Mouse (Mus musculus): Measurements from ENCODE around the gene Olfr248.

Olfr248 gene

DNA sequence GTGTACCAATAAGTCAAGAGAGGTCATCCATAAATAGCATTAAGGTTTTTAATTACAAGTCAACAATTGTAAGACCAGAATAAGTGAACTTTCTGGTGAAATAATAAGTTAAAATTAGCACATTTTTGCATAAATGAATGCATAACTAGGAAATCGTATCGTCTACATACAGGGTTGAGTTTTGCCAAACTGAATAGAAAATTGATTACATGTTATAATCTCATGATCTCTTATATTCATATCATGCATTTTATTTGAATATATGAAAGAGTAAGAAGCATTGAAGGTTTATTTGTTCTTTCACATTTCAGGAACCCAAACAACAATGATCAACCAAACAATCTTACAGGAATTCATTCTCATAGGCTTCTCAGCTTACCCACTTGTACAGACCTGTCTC lies at the start of gene Olfr248:
Gene Olfr248 (plus strand): TSS at position 301 of the 400 bp plus-strand sequence.
- no peak for DNase-seq (ENCODE audit: low spot score in 2 of 2)

GRCm38 (mm10) chr1:174353636-174354035 lies 37.2 kb upstream of the Olfr248 start:
- DNase-seq (ENCODE audit: low spot score in 2 of 2) = peak in 1 of 2 experiments; percentile 3

DNA sequence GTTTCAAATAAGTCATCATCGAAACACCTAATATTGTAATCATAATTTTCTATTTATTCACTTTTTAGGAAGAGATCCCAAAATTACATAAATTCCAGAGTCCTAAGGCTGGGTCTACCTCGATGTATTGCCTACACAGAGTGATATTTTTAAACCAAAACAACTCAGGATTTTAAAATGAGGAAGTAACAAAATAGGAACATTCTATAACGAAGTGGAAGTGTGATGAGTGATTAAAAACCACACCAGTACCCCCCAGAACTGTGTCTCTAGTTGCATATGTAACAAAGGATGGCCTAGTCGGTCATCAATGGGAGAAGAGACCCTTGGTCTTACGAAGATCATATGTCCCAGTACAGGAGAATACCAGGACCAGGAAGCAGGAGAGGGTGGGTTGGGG lies 36.2 kb upstream of the Olfr248 start:
- DNase-seq (ENCODE audit: low spot score in 2 of 2) = no peak

- no peak for DNase-seq (ENCODE audit: low spot score in 2 of 2)
These were observed 25.9 kb upstream of the Olfr248 start, which contains the start of gene Olfr417 for GRCm38 (mm10) chr1:174364882-174365451. Gene Olfr417, plus strand, starts transcription at chr1:174365122.

DNA sequence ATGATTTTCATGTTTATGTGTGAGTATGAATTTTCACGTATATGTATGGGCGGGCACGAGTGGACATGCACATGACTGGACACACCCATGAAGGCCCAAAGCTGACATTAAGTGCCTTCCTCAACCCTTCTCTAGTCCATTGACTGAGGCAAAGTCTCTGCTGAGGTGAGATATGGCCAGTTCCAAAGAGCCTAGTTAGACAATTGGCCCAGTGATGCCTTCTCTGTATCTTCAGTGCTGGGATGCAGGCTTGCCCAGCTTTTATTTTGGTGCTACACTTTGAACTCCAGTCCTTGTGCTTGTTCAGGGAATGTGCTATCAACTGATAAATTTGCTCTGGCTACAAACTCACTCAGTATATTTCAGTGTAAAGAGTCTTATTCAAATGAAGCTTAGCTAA lies 17.0 kb upstream of the Olfr248 start:
- no peak for DNase-seq (ENCODE audit: low spot score in 2 of 2)

GRCm38 (mm10) chr1:174422959-174423358 lies 32.1 kb downstream of the Olfr248 start:
- DNase-seq (ENCODE audit: low spot score in 2 of 2) = no peak

GRCm38 (mm10) chr1:174423764-174424163 lies 32.9 kb downstream of the Olfr248 start, which contains the start of gene Olfr414:
Gene Olfr414, plus strand, starts transcription at chr1:174424064.
- DNase-seq (ENCODE audit: low spot score in 2 of 2) = no peak

GRCm38 (mm10) chr1:174426180-174426986 lies 35.5 kb downstream of the Olfr248 start:
- no peak for DNase-seq (ENCODE audit: low spot score in 2 of 2)

DNA sequence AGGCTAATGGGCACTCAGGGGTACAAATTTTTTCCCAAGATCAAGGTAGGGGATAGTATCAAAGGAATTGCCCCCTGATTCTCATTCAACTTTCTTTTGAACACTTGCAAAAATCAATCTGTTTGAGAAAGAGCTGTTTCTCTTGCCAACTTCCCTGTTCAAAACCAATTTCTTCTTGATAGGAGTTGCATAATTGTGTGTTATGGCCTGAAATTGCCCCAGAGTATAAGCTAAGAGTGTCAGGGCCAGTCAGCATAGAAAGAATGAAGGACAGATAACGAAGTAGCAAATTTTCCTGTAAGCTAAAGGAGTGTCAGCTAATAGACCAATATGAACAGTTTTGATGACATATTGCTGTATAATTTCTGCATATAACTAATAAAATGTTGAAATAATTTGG lies 36.6 kb downstream of the Olfr248 start:
- DNase-seq (ENCODE audit: low spot score in 2 of 2) = no peak

GRCm38 (mm10) chr1:174428407-174428806 lies 37.6 kb downstream of the Olfr248 start:
- DNase-seq (ENCODE audit: low spot score in 2 of 2) = no peak

DNA sequence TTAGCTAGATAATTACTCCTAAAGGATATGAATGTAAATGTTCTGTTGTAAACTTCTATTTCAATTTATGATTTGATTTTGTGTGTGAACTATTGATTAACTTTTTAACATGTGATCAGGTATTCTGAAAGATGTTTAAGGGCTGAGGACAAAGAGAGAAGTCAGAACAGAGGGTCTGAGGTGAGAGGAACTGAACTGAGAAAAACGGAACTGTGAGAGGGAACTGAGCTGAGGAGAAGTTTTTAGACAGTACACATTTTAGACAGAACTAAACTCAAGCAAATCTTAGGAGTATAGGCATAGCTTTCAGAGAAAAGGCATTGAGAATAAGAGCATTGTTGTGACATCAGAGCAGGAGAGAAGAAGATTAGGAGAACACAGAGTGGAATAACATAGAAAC lies 43.3 kb downstream of the Olfr248 start:
- no peak for DNase-seq (ENCODE audit: low spot score in 2 of 2)
